Mouse (Mus musculus) hematopoietic stem cell, adult 5-6 weeks (primary cell): ENCODE data around the gene Gm49320. TPM values are rescaled to one million over a fixed set of nuclear protein-coding genes. Genes with fewer than 3 reads are reported as not detected.

Source experiments
- ATAC-seq, 2 experiments: fragments of 125-278 bp in 1 of 2; replicated peaks in 1 of 2; 2 replicates each; pipeline ENCODE4 v1.8.0; 2016 to 2017; ENCODE audit warnings: inconsistent platforms in 2 of 2, mild to moderate bottlenecking in 2 of 2, moderate number of reproducible peaks in 2 of 2, low read depth in 1 of 2, moderate TSS enrichment in 1 of 2; ENCODE audit not compliant: low FRiP score in 2 of 2, poor library complexity in 2 of 2, severe bottlenecking in 2 of 2, insufficient read depth in 1 of 2, low TSS enrichment in 1 of 2
- total RNA-seq: library from RNA; stranded (forward); fragments of 172-1452, 232-1000 nt; gene quantifications from 2 replicates; pipeline ENCODE4 v1.2.3, GENCODE M21; 2017

Gene Gm49320
- total RNA-seq, 1 experiment from 2014 or later = not detected

DNA sequence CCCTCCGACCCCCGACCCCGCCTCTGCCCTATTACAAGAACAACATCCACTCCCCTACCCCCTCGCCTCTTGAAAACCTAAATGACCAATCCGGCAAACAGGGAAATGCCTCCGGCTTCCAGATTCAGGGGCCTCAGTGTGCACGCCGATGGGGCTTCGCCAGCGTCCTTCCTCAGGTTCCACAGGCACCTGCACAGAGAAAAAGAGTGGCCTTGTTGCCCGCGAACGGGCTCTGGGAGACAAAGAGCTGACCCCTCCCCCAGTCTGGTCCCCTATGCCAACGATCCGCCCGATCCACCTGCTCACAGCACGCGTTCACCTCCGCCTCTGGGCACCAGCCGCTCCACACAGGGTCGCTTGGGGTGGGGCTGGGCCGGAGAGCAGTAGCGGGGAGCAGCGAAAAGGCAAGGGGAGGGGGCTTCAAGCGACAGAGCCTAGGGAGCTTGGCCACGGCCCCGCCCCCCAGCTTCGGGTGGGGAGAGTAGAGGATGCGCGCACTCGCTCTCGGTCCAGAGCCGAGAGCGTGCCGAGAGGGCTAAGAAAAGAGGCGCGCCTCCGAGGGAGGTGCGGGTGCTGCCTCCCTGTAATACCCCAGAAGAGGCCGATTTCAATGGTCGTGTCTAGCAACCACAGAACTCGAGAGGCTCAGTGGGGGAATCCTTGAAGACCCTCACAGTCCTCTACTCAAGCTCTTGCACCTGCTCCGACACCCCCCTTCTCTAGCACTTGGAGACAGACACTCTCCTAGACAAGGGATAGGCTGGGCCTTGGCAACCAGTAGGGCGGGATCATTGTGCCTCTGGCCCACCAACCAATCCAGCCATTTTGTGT lies 21.7 kb upstream of the Gm49320 start, which contains the start of gene Prr36:
TSS of gene Prr36 (minus strand) at position 669 of the 831 bp plus-strand sequence.
- no peak for ATAC-seq

DNA sequence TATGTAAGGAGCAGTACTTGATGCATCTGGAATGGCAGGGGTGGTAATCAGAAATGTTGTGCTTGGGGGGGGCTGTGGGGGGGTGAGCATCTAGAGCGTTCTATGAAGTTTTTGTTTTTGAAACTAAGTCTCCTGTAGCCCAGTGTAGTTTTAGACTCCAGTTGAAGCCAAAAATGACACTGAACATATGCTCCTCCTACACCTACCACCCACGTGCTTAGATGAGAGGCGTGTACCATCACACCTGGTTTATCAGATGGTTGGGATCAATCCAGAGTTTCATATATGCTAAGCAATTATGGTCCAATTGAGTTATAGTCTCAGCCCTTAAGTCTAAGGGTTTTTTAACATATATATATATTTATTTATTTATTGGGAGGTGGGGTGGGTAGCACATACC lies 19.0 kb upstream of the Gm49320 start:
- ATAC-seq = no peak

DNA sequence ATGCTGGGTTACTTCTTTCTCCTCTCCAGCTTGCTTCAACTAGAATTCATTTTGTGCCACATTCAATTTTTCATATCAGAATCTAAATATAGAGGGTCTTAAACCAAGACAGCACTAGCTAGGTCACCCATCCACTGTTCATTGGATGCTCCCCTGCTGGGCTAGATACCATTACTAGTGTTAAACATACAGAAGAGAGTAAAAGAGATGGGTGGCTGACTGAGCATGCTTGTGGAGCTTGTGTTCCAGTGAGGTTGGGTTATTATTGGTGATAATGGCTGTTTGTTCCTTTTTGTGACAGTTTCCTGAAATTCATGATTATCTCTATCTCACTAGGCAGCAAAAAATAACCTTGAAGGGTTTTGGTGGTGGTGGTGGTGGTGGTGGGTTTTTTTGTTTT lies 16.6 kb upstream of the Gm49320 start:
- no peak for ATAC-seq

DNA sequence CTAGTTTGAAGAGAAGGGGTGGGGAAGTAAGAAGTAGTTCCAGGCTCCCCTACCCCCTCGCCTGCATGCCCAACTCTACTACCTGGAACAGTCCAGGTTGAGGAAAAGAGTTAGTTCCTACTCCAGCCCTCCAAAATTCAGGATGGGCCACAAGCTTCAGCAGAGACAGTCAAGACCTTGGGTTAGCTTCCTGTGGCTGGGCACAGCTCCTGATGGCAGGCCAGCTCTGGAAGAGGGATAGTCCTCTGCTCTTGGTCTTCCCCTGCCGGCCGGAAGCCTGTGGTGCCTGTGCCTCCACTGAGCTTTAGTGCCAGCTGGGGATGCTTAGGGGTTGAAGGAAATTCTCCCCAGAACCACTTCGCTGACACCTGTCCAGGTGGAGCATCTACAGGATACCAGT lies 12.3 kb upstream of the Gm49320 start:
- ATAC-seq = peak; percentile 27 to 42; a peak in 1 of 4 replicates

DNA sequence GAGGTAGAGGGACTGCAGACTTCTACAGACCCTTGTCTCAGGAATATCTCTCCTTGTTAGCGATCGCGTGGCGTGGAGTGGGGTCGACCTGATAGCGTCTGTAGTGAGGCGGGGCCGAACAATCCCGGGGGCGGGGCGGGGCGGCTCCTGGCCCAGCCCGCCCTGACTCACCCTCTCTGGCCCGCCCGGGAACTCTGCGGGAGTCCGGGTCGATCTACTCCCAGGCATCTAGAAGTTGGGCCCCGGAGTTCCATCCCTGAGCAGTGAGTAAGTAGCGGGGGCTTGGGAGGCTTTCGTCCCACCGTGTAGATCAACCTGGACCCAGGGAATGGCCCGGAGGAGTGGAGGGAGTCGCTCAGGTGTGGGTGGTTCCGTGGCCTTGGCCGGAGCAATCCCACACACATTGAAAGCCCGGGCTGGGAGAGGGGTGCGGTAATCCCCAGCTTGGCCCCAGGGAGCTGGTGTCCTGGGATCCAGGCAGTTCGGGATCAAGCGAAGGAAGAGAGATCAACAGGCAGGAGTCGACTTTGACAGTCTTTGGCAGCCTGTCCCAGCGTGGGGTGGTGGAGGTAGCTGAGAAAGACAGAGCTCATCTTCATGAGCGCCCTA lies 11.8 kb upstream of the Gm49320 start, which contains the start of gene Lrrc8e:
TSS of gene Lrrc8e (plus strand) at position 89 of the 609 bp plus-strand sequence.
- ATAC-seq = peak; percentile 40 to 59; a peak in 3 of 4 replicates

DNA sequence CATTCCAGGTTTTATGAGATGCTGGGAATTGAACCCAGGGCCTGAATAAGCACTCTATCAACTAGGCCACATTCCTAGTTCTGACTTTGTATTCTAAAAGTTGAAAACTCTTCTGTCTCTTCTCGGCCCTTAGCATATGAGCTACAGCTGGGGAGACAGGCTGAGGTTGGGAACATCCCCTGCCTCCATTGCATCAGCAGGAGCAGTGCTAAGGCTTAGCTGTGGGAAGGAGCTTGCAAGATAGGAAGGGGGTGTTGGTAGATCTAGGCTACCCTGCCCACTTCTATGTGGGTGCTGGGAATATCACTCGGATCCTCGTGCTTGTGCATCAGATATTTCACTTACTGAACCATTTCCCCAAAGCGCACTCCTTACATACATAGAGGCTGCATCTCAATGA lies 10.7 kb upstream of the Gm49320 start:
- no peak for ATAC-seq

DNA sequence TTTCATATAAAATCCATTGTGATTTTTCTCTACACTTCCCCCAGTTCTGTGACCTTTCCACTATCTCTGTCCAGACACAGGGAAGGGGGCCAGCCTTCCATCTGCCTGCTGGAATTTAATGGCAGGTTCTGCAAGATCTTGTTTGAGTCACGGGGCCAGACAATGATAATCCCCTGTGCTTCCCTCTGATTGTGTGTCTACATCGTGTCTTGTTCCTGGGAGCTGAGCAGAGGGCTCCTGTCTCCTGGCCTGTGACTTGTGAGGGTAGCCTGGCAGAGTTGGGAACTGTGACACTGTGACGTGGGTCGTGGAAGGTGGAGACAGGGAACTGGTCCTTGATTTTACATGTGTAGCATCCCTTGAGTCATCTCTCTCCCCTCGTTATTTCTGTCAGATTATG lies 8.9 kb upstream of the Gm49320 start:
- no peak for ATAC-seq

DNA sequence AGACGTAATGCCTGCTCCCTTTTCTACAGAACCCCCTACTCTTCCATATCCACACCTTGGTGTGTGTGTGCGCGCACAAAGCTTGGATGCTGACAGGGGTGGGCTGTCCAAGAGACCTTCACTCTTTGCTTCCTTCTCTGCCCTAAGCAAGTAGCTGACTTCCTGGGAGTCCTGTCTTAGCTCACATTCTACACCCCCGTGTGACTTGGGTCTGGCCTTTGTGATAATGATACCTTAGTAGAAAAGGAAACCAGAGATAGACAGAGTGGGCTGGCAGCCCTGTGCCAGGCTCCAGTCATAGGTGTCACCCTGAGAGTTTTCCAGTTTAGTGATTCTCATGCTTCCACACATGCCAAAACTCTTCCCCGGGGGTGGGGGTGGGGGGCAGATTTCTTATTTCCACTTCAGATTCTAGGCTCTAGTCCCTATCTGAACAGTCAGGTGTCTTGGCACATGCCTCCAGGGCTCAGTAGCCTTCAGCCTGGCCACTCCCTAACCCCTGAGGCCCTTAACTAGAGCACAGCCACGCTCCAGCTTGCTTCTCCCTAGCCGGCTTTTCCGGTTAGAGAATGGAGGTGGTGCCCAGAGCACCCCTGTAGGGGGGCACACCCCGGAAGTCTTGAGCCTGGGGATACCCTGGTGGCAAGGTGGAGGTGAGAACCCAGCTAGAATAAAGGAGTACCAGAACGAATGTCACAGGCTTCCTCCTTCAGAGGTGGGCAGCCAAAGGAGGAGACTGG lies 7.9 kb upstream of the Gm49320 start:
- no peak for ATAC-seq

DNA sequence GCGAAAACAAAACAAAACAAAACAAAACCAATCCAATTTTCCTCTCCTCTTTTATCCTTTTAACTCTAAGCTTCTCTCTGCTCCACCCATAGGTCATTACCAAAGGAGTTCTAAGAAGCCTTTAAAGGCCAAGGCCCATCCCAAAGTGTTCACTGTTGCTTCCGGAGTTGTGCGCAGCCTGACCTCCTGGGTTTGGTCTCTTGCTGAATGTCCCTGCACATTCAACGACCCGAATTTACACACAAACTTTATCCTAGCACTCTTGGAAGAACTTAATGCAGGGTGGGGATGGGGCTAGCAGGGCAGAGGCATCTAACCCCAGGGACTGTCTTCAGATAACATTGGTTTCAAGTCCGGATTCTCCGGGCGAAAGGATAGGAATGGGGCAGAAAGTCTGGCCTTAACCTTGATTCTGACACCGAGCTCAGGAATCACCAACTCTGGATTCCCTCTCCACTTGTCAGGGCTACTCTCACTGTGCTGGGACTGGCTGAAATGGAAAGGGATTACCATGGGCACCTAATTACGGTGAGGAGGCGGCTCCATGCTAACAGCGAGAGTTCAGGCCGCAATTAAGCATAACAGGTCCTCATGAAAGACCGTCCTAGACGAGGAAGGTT lies 741 bp upstream of the Gm49320 start:
- ATAC-seq = peak in 1 of 2 experiments; percentile 0; a peak in 1 of 4 replicates

DNA sequence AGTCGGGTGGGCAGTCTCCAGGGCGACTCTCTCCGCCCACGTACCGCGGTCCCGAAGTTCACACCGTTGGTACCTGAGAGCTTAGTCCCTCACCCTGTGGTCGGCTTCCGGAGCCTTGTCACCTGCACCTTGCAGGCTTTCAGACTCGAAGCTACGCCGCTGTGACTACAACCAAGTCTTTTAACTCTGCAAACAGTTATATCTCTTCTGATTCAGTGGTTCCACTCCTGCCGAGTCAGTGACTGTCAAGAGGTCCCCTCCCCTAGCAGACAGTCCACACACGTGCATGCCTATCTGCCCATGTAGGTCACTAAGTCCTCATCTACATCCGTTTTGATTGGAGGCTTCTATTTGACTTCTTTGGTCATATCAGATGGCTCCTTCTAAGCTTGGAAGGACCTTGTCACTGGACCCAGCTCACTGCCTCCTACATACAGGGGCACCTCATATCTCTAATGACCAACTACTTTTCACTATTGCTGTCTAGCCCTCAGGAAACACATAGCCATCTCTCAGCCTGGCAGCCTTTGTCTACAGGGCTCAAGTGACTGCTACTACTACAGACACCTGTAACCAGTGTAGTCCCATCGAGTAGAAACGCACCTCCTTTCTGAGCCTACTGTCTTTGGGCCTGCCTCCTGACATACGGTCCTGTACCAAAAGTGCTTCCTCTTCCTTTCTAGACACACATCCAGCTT lies 677 bp downstream of the Gm49320 start:
- peak in 1 of 2 experiments; percentile 8; a peak in 1 of 4 replicates for ATAC-seq

DNA sequence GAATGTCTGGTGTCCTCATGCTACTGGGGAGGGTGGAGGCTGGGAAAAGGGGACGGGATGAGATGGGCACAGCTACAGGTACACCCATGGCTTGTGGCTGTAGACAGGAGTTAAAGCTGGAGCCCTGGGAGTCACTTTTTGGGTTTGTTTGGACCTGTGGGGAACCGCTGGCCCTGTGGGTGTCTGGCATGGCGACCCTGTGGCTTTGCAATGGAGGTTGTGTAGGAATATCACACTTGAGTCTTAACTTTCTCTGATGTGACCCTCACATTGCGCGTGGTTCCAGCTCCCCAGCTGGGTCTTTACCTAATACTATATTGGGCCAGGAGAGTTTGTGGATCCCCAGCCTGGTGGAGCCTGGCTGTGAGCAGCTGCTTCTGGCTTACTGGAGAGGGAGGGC lies 6.4 kb downstream of the Gm49320 start:
- ATAC-seq = no peak

DNA sequence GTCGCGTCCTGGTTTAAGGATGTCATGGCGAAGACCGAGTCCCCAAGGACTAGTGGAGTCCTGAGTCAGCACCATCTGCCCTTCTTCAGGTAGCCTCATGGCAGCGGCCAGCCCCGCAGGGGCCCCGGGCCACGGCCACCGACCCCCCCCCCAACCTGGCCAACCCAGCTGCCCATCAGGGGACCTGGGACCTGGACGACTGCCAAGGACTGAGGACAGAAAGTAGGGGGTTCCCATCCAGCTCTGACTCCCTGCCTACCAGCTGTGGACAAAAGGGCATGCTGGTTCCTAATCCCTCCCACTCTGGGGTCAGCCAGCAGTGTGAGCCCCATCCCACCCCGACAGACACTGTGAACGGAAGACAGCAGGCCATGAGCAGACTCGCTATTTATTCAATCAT lies 7.1 kb downstream of the Gm49320 start:
- no peak for ATAC-seq

DNA sequence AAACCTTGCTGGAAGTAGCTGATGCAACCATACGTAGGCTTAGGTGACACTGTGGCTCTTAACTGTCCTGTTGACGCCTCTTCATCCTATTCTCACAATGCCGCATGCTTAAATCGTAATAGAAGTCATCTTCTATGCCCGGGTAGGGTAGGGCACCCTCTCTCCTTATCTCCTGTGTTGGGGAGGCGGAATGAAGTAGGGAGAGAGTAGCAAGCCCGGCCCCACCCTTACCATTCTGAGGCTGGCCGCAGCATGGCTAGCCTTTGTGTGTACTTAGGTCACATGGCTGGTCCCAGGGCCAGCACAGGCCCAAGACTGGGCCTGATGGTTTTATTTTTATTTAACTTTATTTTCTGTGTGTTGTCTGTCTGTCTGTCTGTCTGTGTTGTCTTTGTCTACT lies 8.6 kb downstream of the Gm49320 start:
- no peak for ATAC-seq

DNA sequence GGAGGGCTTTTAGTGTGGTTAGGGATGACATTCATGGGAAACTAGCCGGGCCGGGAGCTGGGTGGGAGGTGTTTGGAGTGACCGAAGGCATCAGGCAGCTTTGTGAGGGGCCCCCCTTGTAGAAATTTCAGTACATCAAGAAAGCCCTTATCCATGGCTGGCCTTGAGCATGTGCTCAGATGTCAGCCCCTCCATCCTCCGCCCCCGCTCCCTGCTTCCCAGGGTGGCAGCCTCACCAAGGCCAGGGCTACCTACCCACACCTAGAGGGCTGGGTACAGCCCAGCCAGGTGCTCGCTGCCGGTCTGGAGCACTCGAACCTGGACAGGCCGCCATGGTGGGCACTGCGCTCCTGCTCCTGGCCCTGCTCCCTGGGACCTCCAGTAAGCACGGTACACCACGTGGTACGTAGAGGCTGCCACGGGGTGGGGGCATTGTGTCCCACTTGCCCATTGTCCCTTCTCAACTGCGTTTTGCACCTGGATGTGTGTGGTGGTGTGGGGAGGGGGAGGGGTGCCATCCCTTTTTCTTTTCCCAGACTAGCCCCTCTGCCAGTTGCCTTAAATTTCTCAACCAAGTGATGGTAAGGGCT lies 9.4 kb downstream of the Gm49320 start, which contains the start of gene Tgfbr3l:
TSS of gene Tgfbr3l (plus strand) at position 264 of the 590 bp plus-strand sequence.
- ATAC-seq = no peak

DNA sequence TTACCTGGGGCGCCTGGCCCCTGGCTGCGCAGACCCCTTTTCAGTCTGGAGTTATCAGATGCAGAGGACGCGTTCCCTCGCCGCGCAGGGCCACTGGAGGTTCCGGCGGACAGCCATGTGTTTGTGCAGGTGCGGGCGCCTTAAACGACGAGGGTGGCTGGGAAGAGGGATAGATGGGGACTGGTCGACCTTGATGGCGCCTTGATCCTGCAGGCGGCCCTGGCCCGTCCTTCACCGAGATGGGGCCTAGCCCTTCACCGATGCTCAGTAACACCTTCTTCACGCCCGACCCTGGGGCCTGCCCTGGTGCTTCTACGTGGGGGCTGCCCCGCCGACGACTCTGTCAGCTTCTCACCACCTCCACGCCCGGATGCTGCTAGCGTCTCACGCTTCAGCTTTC lies 10.5 kb downstream of the Gm49320 start:
- no peak for ATAC-seq

DNA sequence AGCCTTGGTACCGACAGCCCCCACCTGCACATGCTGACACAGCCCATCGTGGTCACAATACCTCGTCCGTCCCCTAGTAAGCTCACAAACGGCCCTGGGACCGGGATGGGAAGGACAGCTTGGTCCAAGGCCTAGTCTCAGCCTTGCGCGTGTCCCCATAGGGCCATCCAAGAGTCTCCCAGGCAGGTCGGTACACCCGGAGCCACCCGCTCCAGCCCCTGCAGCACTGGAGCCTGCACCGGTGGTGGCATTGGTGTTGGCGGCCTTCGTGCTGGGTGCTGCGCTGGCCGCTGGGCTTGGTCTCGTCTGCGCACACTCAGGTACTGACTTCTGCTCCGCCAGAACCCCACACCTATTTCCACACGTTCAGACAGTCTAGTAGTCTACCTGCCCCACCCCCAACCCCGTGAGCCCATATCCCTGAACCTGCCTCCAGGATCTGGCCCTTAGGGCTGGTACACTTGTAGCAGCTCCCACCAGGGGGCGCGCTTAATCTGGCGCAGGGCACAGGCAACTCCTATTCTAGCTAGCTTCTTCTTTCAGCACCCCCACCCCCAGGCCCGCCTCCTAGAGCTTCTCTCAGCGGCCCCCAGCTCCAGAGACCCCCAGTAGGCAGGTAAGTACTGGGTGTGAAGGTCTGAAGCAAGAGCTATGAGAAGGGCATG lies 11.8 kb downstream of the Gm49320 start:
- ATAC-seq = peak; percentile 68 to 80
